Mouse (Mus musculus): Measurements from ENCODE around the gene Frmd7. TPM values are rescaled to one million over a fixed set of nuclear protein-coding genes. Genes with fewer than 3 reads are reported as not detected.

Gene Frmd7
- polyA plus RNA-seq (2014; fragmentation: Nextera tagmentation; extraction: Ambion mirVana) = 0.11 TPM in 1 of 2 replicates, not detected in the other

- WGBS = 75% methylated on average over 14 of the region's 14 CpGs
- no peak for ATAC-seq (ENCODE audit: insufficient read depth, low FRiP score, low TSS enrichment)
- no peak within 1 kb of the TSS for H3K4me3 ChIP-seq (ENCODE audit: low read depth, low read length)
These were observed at the start of gene Frmd7 for GRCm38 (mm10) chrX:50942610-50943009. Gene Frmd7 (minus strand): TSS chrX:50942710.

GRCm38 (mm10) chrX:50991324-50991723, 48.8 kb upstream of the Frmd7 start:
- Histone ChIP-seq H3K4me3 (ENCODE audit: low read depth, low read length) (no peak overlapping the region), H3K27me3 (ENCODE audit: control insufficient read depth, insufficient read depth, low read length) (no peaks in the 10 kb centered on the region), H3K9ac (ENCODE audit: low read length) (no peak overlapping the region), H3K36me3 (ENCODE audit: control insufficient read depth, insufficient read depth, low read length) (no peaks in the 10 kb centered on the region), H3K27ac (ENCODE audit: low read depth, low read length) (no peak overlapping the region), H3K4me1 (ENCODE audit: control insufficient read depth, insufficient read depth, low read length) (no peaks in the 10 kb centered on the region), H3K4me2 (ENCODE audit: low read depth) (no peak overlapping the region), H3K9me3 (ENCODE audit: control insufficient read depth, low read length) (no peaks in the 10 kb centered on the region)
- ATAC-seq (ENCODE audit: insufficient read depth, low FRiP score, low TSS enrichment) = no peak
- no peak for DNase-seq (ENCODE audit: low spot score)
- 80% methylated on average over 5 of the region's 5 CpGs for WGBS

More at GRCm38 (mm10) chrX:50942610-50943009, at the start of gene Frmd7:
- DNase-seq (ENCODE audit: low spot score) = no peak
- Histone ChIP-seq H3K27ac (ENCODE audit: low read depth, low read length) (no peak within 1 kb of the TSS), H3K9ac (ENCODE audit: low read length) (no peak within 1 kb of the TSS), H3K27me3 (ENCODE audit: control insufficient read depth, insufficient read depth, low read length) (no peaks in the 10 kb centered on the region), H3K9me3 (ENCODE audit: control insufficient read depth, low read length) (no peaks in the 10 kb centered on the region), H3K4me2 (ENCODE audit: low read depth) (no peak within 1 kb of the TSS), H3K4me1 (ENCODE audit: control insufficient read depth, insufficient read depth, low read length) (no peaks in the 10 kb centered on the region), H3K36me3 (ENCODE audit: control insufficient read depth, insufficient read depth, low read length) (no peaks in the 10 kb centered on the region)

GRCm38 (mm10) chrX:50989940-50990339, 47.4 kb upstream of the Frmd7 start:
- Histone ChIP-seq H3K9ac (ENCODE audit: low read length) (no peak overlapping the region), H3K4me2 (ENCODE audit: low read depth) (no peak overlapping the region), H3K4me3 (ENCODE audit: low read depth, low read length) (no peak overlapping the region), H3K36me3 (ENCODE audit: control insufficient read depth, insufficient read depth, low read length) (no peaks in the 10 kb centered on the region), H3K9me3 (ENCODE audit: control insufficient read depth, low read length) (no peaks in the 10 kb centered on the region), H3K27me3 (ENCODE audit: control insufficient read depth, insufficient read depth, low read length) (no peaks in the 10 kb centered on the region), H3K27ac (ENCODE audit: low read depth, low read length) (no peak overlapping the region), H3K4me1 (ENCODE audit: control insufficient read depth, insufficient read depth, low read length) (no peaks in the 10 kb centered on the region)
- no peak for DNase-seq (ENCODE audit: low spot score)
- ATAC-seq (ENCODE audit: insufficient read depth, low FRiP score, low TSS enrichment) = no peak
- WGBS = 77% methylated on average over 6 of the region's 6 CpGs

GRCm38 (mm10) chrX:50988581-50988980, 46.1 kb upstream of the Frmd7 start:
- no peaks in the 10 kb centered on the region for H3K4me1 ChIP-seq (ENCODE audit: control insufficient read depth, insufficient read depth, low read length)
- ATAC-seq (ENCODE audit: insufficient read depth, low FRiP score, low TSS enrichment) (no peak), DNase-seq (ENCODE audit: low spot score) (no peak)
- no peak overlapping the region for H3K4me3 ChIP-seq (ENCODE audit: low read depth, low read length)
- no peaks in the 10 kb centered on the region for H3K36me3 ChIP-seq (ENCODE audit: control insufficient read depth, insufficient read depth, low read length)
- H3K27ac ChIP-seq (ENCODE audit: low read depth, low read length) = no peak overlapping the region
- WGBS = 60% methylated on average over 1 of the region's 1 CpGs
- H3K4me2 ChIP-seq (ENCODE audit: low read depth) = no peak overlapping the region
- no peaks in the 10 kb centered on the region for H3K27me3 ChIP-seq (ENCODE audit: control insufficient read depth, insufficient read depth, low read length)
- no peak overlapping the region for H3K9ac ChIP-seq (ENCODE audit: low read length)
- H3K9me3 ChIP-seq (ENCODE audit: control insufficient read depth, low read length) = no peaks in the 10 kb centered on the region

GRCm38 (mm10) chrX:50978428-50978827, 35.9 kb upstream of the Frmd7 start:
- WGBS = 78% methylated on average over 2 of the region's 2 CpGs
- no peaks in the 10 kb centered on the region for H3K9me3 ChIP-seq (ENCODE audit: control insufficient read depth, low read length)
- ATAC-seq (ENCODE audit: insufficient read depth, low FRiP score, low TSS enrichment) (no peak), DNase-seq (ENCODE audit: low spot score) (no peak)
- no peak overlapping the region for H3K27ac ChIP-seq (ENCODE audit: low read depth, low read length)
- H3K4me1 ChIP-seq (ENCODE audit: control insufficient read depth, insufficient read depth, low read length) = no peaks in the 10 kb centered on the region
- H3K36me3 ChIP-seq (ENCODE audit: control insufficient read depth, insufficient read depth, low read length) = no peaks in the 10 kb centered on the region
- no peaks in the 10 kb centered on the region for H3K27me3 ChIP-seq (ENCODE audit: control insufficient read depth, insufficient read depth, low read length)
- H3K4me3 ChIP-seq (ENCODE audit: low read depth, low read length) = no peak overlapping the region
- no peak overlapping the region for H3K4me2 ChIP-seq (ENCODE audit: low read depth)
- no peak overlapping the region for H3K9ac ChIP-seq (ENCODE audit: low read length)

- ATAC-seq (ENCODE audit: insufficient read depth, low FRiP score, low TSS enrichment) = no peak
- Histone ChIP-seq H3K27ac (ENCODE audit: low read depth, low read length) (no peak overlapping the region), H3K4me1 (ENCODE audit: control insufficient read depth, insufficient read depth, low read length) (no peaks in the 10 kb centered on the region), H3K36me3 (ENCODE audit: control insufficient read depth, insufficient read depth, low read length) (no peaks in the 10 kb centered on the region), H3K27me3 (ENCODE audit: control insufficient read depth, insufficient read depth, low read length) (no peaks in the 10 kb centered on the region), H3K9ac (ENCODE audit: low read length) (no peak overlapping the region), H3K4me2 (ENCODE audit: low read depth) (no peak overlapping the region), H3K4me3 (ENCODE audit: low read depth, low read length) (no peak overlapping the region), H3K9me3 (ENCODE audit: control insufficient read depth, low read length) (no peaks in the 10 kb centered on the region)
- no peak for DNase-seq (ENCODE audit: low spot score)
- WGBS = 89% methylated on average over 4 of the region's 4 CpGs
These were observed 29.6 kb upstream of the Frmd7 start for GRCm38 (mm10) chrX:50972145-50972544.

- Histone ChIP-seq H3K4me3 (ENCODE audit: low read depth, low read length) (no peak overlapping the region), H3K36me3 (ENCODE audit: control insufficient read depth, insufficient read depth, low read length) (no peaks in the 10 kb centered on the region), H3K9me3 (ENCODE audit: control insufficient read depth, low read length) (no peaks in the 10 kb centered on the region), H3K4me2 (ENCODE audit: low read depth) (no peak overlapping the region), H3K4me1 (ENCODE audit: control insufficient read depth, insufficient read depth, low read length) (no peaks in the 10 kb centered on the region), H3K27me3 (ENCODE audit: control insufficient read depth, insufficient read depth, low read length) (no peaks in the 10 kb centered on the region), H3K9ac (ENCODE audit: low read length) (no peak overlapping the region), H3K27ac (ENCODE audit: low read depth, low read length) (no peak overlapping the region)
- WGBS = 89% methylated on average over 5 of the region's 5 CpGs
- ATAC-seq (ENCODE audit: insufficient read depth, low FRiP score, low TSS enrichment) (no peak), DNase-seq (ENCODE audit: low spot score) (no peak)
These were observed 27.4 kb upstream of the Frmd7 start for GRCm38 (mm10) chrX:50969907-50970306.

- DNase-seq (ENCODE audit: low spot score) = no peak
These were observed 25.8 kb upstream of the Frmd7 start for GRCm38 (mm10) chrX:50968157-50968932.

GRCm38 (mm10) chrX:50965157-50965556, 22.6 kb upstream of the Frmd7 start:
- H3K27me3 ChIP-seq (ENCODE audit: control insufficient read depth, insufficient read depth, low read length) = no peaks in the 10 kb centered on the region
- no peak overlapping the region for H3K4me2 ChIP-seq (ENCODE audit: low read depth)
- WGBS = 77% methylated on average over 3 of the region's 3 CpGs
- H3K36me3 ChIP-seq (ENCODE audit: control insufficient read depth, insufficient read depth, low read length) = no peaks in the 10 kb centered on the region
- H3K9me3 ChIP-seq (ENCODE audit: control insufficient read depth, low read length) = no peaks in the 10 kb centered on the region
- H3K4me1 ChIP-seq (ENCODE audit: control insufficient read depth, insufficient read depth, low read length) = no peaks in the 10 kb centered on the region
- no peak overlapping the region for H3K27ac ChIP-seq (ENCODE audit: low read depth, low read length)
- no peak overlapping the region for H3K9ac ChIP-seq (ENCODE audit: low read length)
- ATAC-seq (ENCODE audit: insufficient read depth, low FRiP score, low TSS enrichment) (no peak), DNase-seq (ENCODE audit: low spot score) (no peak)
- H3K4me3 ChIP-seq (ENCODE audit: low read depth, low read length) = no peak overlapping the region

More at GRCm38 (mm10) chrX:50968157-50968932, 25.8 kb upstream of the Frmd7 start:
- Histone ChIP-seq H3K36me3 (ENCODE audit: control insufficient read depth, insufficient read depth, low read length) (no peaks in the 10 kb centered on the region), H3K9me3 (ENCODE audit: control insufficient read depth, low read length) (no peaks in the 10 kb centered on the region), H3K27me3 (ENCODE audit: control insufficient read depth, insufficient read depth, low read length) (no peaks in the 10 kb centered on the region), H3K9ac (ENCODE audit: low read length) (no peak overlapping the region), H3K4me2 (ENCODE audit: low read depth) (no peak overlapping the region), H3K4me3 (ENCODE audit: low read depth, low read length) (no peak overlapping the region), H3K27ac (ENCODE audit: low read depth, low read length) (no peak overlapping the region), H3K4me1 (ENCODE audit: control insufficient read depth, insufficient read depth, low read length) (no peaks in the 10 kb centered on the region)
- 73% methylated on average over 10 of the region's 10 CpGs for WGBS
- no peak for ATAC-seq (ENCODE audit: insufficient read depth, low FRiP score, low TSS enrichment)

All from neural tube, embryonic 11.5 days (tissue).